Mouse (Mus musculus) liver, embryonic 14.5 days (tissue): ENCODE results near the gene Gm28041. TPM values are rescaled to one million over a fixed set of nuclear protein-coding genes. Genes with fewer than 3 reads are reported as not detected.
"Not testable (repeated sequence)": the region's sequence is repeated elsewhere in the genome, so short reads cannot be mapped to it uniquely, and the experiment has no call there.

Experiments
- ATAC-seq: fragments of 200-750 bp; cut with Nextera tagmentation; 2 replicates; pipeline ENCODE4 v1.8.0; 2017; ENCODE audit warnings: moderate number of reproducible peaks, mild to moderate bottlenecking, moderate library complexity; ENCODE audit not compliant: insufficient read depth
- DNase-seq, 3 experiments: peaks; one replicate each; pipeline ENCODE4 v3.0.0-alpha.2; 2012 to 2013; ENCODE audit warnings: low read depth in 3 of 3, low spot score in 3 of 3
- H3K27ac ChIP-seq: fragments of 300-500 bp; sonication (generic); 2 replicates; pipeline ENCODE4 v1.5.1; 2014; ENCODE audit warnings: moderate library complexity, mild to moderate bottlenecking, control low read depth, inconsistent platforms
- H3K27me3 ChIP-seq: fragments of 300-500 bp; sonication (generic); 2 replicates; pipeline ENCODE4 v1.6.1; 2014; ENCODE audit warnings: mild to moderate bottlenecking, low read length, moderate library complexity; ENCODE audit not compliant: control insufficient read depth, insufficient read depth
- H3K36me3 ChIP-seq: fragments of 300-500 bp; sonication (generic); replicated peaks from 2 replicates; pipeline ENCODE4 v1.6.1; 2014; ENCODE audit warnings: low read depth; ENCODE audit not compliant: control insufficient read depth, insufficient read depth
- H3K4me1 ChIP-seq, 2 experiments: fragments of 200-500 bp in 1 of 2; fragments of 300-500 bp in 1 of 2; sonication (generic) in 1 of 2; replicated peaks; 2 replicates each; pipeline ENCODE4 v1.6.1; 2012 to 2014; ENCODE audit warnings: antibody characterized with exemption in 1 of 2, inconsistent platforms in 1 of 2, low read length in 1 of 2; ENCODE audit not compliant: control insufficient read depth in 2 of 2, insufficient read depth in 2 of 2
- H3K4me2 ChIP-seq: fragments of 300-500 bp; sonication (generic); 2 replicates; pipeline ENCODE4 v1.6.1; 2014; ENCODE audit warnings: low read depth, mild to moderate bottlenecking, control low read depth, moderate library complexity
- H3K4me3 ChIP-seq, 2 experiments: fragments of 200-500 bp in 1 of 2; fragments of 300-500 bp in 1 of 2; sonication (generic) in 1 of 2; 2 replicates each; pipeline ENCODE4 v1.5.1; 2012 to 2014; ENCODE audit warnings: low read depth in 2 of 2, low read length in 2 of 2, mild to moderate bottlenecking in 2 of 2, control low read depth in 1 of 2, inconsistent platforms in 1 of 2, moderate library complexity in 1 of 2; ENCODE audit not compliant: insufficient read depth in 1 of 2
- H3K9ac ChIP-seq: fragments of 300-500 bp; sonication (generic); replicated peaks from 2 replicates; pipeline ENCODE4 v1.6.1; 2014; ENCODE audit warnings: mild to moderate bottlenecking, control low read depth, moderate library complexity
- H3K9me3 ChIP-seq: fragments of 300-500 bp; sonication (generic); 2 replicates; pipeline ENCODE4 v1.6.1; 2016; ENCODE audit warnings: low read length, mixed read lengths; ENCODE audit not compliant: control insufficient read depth
- CTCF ChIP-seq: IDR thresholded peaks from 2 replicates; pipeline ENCODE4 v1.5.1; 2016; ENCODE audit warnings: antibody characterized with exemption, low read depth, control low read depth
- EP300 ChIP-seq: IDR thresholded peaks from 2 replicates; pipeline ENCODE4 v1.6.1; 2016; ENCODE audit warnings: antibody characterized with exemption, low read depth
- WGBS: fragments of 180-500 bp; shearing (Covaris S2); extraction: QIAGEN DNeasy Blood & Tissue Kit; methylation state at CpG from one replicate; pipeline ENCODE4 v1.1.7; 2014; ENCODE audit not compliant: insufficient replicate concordance; 5-methylcytosine and 5-hydroxymethylcytosine counted together
- polyA plus RNA-seq, 2 experiments: library from polyadenylated mRNA; depleted of rRNA in 1 of 2; stranded (reverse) in 1 of 2; unstranded in 1 of 2; fragments of >200 nt; fragmentation: Nextera tagmentation in 1 of 2; extraction: Ambion mirVana in 1 of 2; gene quantifications; 2 replicates each; pipeline versions ENCODE4 v1.2.1 to v1.2.3; 2012 to 2014

Gene Gm28041
- polyA plus RNA-seq, 2 experiments = 0.10 to 0.19 TPM

GRCm38 (mm10) chr13:67416811-67417210 is 41.3 kb upstream of the Gm28041 start:
- Histone ChIP-seq H3K4me3 (no peak overlapping the region), H3K36me3 (no peaks in the 10 kb centered on the region), H3K27ac (no peak overlapping the region), H3K4me2 (no peak overlapping the region), H3K9me3 (no peaks in the 10 kb centered on the region), H3K9ac (no peak overlapping the region), H3K27me3 (no peaks in the 10 kb centered on the region), H3K4me1 (peaks cover 0 to 2% of the 10 kb centered on the region in 2 experiments; a peak in 1 of 4 replicates)
- no peak for ATAC-seq
- DNase-seq = no peak
- no peak for TF ChIP-seq EP300
- 0 out of 2 replicates have a peak, but pooled peaks have one; percentile 11 for TF ChIP-seq CTCF
- 65% methylated on average over 3 of the region's 3 CpGs for WGBS

- no peaks in the 10 kb centered on the region for H3K36me3 ChIP-seq
- H3K4me1 ChIP-seq = no peaks in the 10 kb centered on the region
- H3K9ac ChIP-seq = no peak overlapping the region
- H3K27ac ChIP-seq = no peak overlapping the region
- DNase-seq = no peak
- TF ChIP-seq EP300 (no peak), CTCF (no peak)
- H3K4me2 ChIP-seq = no peak overlapping the region
- H3K4me3 ChIP-seq = no peak overlapping the region
- no peak for ATAC-seq
- no peaks in the 10 kb centered on the region for H3K9me3 ChIP-seq
- no peaks in the 10 kb centered on the region for H3K27me3 ChIP-seq
- 69% methylated on average over 6 of the region's 6 CpGs for WGBS
These were observed 40.2 kb upstream of the Gm28041 start for GRCm38 (mm10) chr13:67415759-67416158.

- not testable (repeated sequence) for ATAC-seq, H3K4me3 ChIP-seq, H3K9me3 ChIP-seq, DNase-seq, H3K4me1 ChIP-seq, H3K9ac ChIP-seq, H3K4me2 ChIP-seq, H3K27ac ChIP-seq, H3K27me3 ChIP-seq, H3K36me3 ChIP-seq
- TF ChIP-seq CTCF = peak; percentile 21; the same call in 1 of the 2 replicates
- 59% methylated on average over 3 of the region's 3 CpGs for WGBS
These were observed 38.1 kb upstream of the Gm28041 start for GRCm38 (mm10) chr13:67413634-67414033.

- not testable (repeated sequence) for H3K9me3 ChIP-seq, H3K4me1 ChIP-seq, H3K36me3 ChIP-seq, H3K27ac ChIP-seq, H3K27me3 ChIP-seq
- Histone ChIP-seq H3K9ac (peak within 1 kb of the TSS; percentile 43), H3K4me3 (peak within 1 kb of the TSS; percentile 52 to 73), H3K4me2 (peak within 1 kb of the TSS; percentile 61)
- ATAC-seq = peak; percentile 90
- 2% methylated on average over 14 of the region's 16 CpGs for WGBS
- DNase-seq = peak in 2 of 3 experiments; percentile 41 to 69
These were observed 23.8 kb upstream of the Gm28041 start, which contains the start of gene Zfp429 for GRCm38 (mm10) chr13:67399183-67399903. Zfp429 (minus strand) TSS chr13:67399819.

- H3K27me3 ChIP-seq, H3K9ac ChIP-seq, ATAC-seq, H3K4me1 ChIP-seq, H3K4me2 ChIP-seq, H3K9me3 ChIP-seq, H3K27ac ChIP-seq, H3K4me3 ChIP-seq, H3K36me3 ChIP-seq, DNase-seq: not testable (repeated sequence)
- WGBS = 53% methylated on average over 3 of the region's 3 CpGs
These were observed 722 bp upstream of the Gm28041 start for GRCm38 (mm10) chr13:67376255-67376654.
